Comparison of ENCODE assay signal across 28 mouse cellular contexts in the genomic region with DNA sequence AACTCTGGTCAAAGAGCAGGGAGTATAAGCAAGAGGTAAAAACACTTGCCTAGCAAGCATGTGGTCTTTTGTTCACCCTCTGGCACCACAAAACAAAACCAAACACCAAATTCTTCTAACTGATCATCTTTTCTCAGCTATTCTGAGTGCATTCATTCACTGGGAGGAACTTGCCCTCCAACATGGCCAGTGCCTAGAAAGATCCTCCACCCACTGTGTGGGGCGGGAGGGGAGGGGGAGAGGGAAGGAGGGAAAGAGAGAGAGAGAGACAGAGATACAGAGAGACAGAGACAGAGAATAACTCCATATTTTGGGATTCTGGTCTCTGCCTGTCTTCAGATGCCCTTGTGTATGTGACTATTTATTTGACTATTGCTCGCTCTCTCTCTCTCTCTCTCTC.
"Had no signal": no experiment of that assay in that cellular context is flagged by ENCODE, and none has a peak within 500 bp of the region (broad histone marks: within the 10 kb centered on the region; RNA-seq: fewer than 3 reads in every experiment).

No protein-coding gene starts in this region.

- H3K36me3 ChIP-seq: embryonic facial prominence, embryonic 10.5 days; embryonic facial prominence, embryonic 12.5 days; embryonic facial prominence, embryonic 13.5 days; embryonic facial prominence, embryonic 15.5 days; forebrain, embryonic 10.5 days; forebrain, embryonic 12.5 days; forebrain, embryonic 15.5 days had no signal

- DNase-seq: cerebellum, adult 2 months; cerebellum, adult 8-10 months; cerebellum, adult 9-10 months; cerebellum, adult 9-11 months; cerebellum, postnatal 10 days; cerebellum, postnatal 14 days; cerebellum, postnatal 25 days; cerebellum, postnatal 36 days; embryo, embryonic 11 days; forebrain, postnatal 0 days; gastrocnemius, adult 2 months; gastrocnemius, postnatal 10 days; gastrocnemius, postnatal 14 days; gastrocnemius, postnatal 25 days; gastrocnemius, postnatal 36 days; heart, adult 18-20 months; heart, adult 2 months had no signal

- H3K4me1 ChIP-seq: embryonic facial prominence, embryonic 10.5 days; embryonic facial prominence, embryonic 12.5 days; embryonic facial prominence, embryonic 13.5 days; embryonic facial prominence, embryonic 15.5 days; forebrain, embryonic 10.5 days; forebrain, embryonic 12.5 days; forebrain, embryonic 13.5 days; forebrain, embryonic 15.5 days had no signal

- ATAC-seq: forebrain, embryonic 13.5 days; forebrain, embryonic 14.5 days; forebrain, embryonic 15.5 days; forebrain, embryonic 16.5 days; forebrain, postnatal 0 days had no signal

- H3K27me3 ChIP-seq: embryonic facial prominence, embryonic 12.5 days; embryonic facial prominence, embryonic 13.5 days; embryonic facial prominence, embryonic 15.5 days; forebrain, embryonic 12.5 days; forebrain, embryonic 13.5 days; forebrain, embryonic 15.5 days had no signal

- H3K27ac ChIP-seq: embryonic facial prominence, embryonic 10.5 days; embryonic facial prominence, embryonic 12.5 days; embryonic facial prominence, embryonic 13.5 days; embryonic facial prominence, embryonic 15.5 days; forebrain, embryonic 10.5 days; forebrain, embryonic 12.5 days; forebrain, embryonic 13.5 days; forebrain, embryonic 15.5 days; gastrocnemius, adult 2 months; heart, adult 2 months had no signal

- H3K9ac ChIP-seq: embryonic facial prominence, embryonic 12.5 days; embryonic facial prominence, embryonic 13.5 days; embryonic facial prominence, embryonic 15.5 days; forebrain, embryonic 12.5 days; forebrain, embryonic 13.5 days; forebrain, embryonic 15.5 days; forebrain, postnatal 0 days had no signal

- H3K4me2 ChIP-seq: embryonic facial prominence, embryonic 12.5 days; embryonic facial prominence, embryonic 13.5 days; embryonic facial prominence, embryonic 15.5 days; forebrain, embryonic 12.5 days; forebrain, embryonic 13.5 days; forebrain, embryonic 15.5 days had no signal

- H3K9me3 ChIP-seq: embryonic facial prominence, embryonic 10.5 days; embryonic facial prominence, embryonic 12.5 days; embryonic facial prominence, embryonic 13.5 days; embryonic facial prominence, embryonic 15.5 days; forebrain, embryonic 10.5 days; forebrain, embryonic 12.5 days; forebrain, embryonic 13.5 days; forebrain, embryonic 15.5 days had no signal

- H3K4me3 ChIP-seq: embryonic facial prominence, embryonic 10.5 days; embryonic facial prominence, embryonic 12.5 days; embryonic facial prominence, embryonic 13.5 days; embryonic facial prominence, embryonic 15.5 days; erythroblast, embryonic 14.5 days; forebrain, embryonic 10.5 days; forebrain, embryonic 12.5 days; forebrain, embryonic 13.5 days; forebrain, embryonic 15.5 days; gastrocnemius, adult 2 months; heart, adult 2 months had no signal
